Mouse (Mus musculus) urinary bladder, postnatal 4 days (tissue): ENCODE results near the gene Itga2b.
"Not testable (repeated sequence)": the region's sequence is repeated elsewhere in the genome, so short reads cannot be mapped to it uniquely, and the experiment has no call there.

ENCODE experiments used
- DNase-seq, 2 experiments: peaks; one replicate each; pipeline ENCODE4 v3.0.0; 2021 to 2022; ENCODE audit warnings: low spot score in 2 of 2

The Itga2b gene

DNA sequence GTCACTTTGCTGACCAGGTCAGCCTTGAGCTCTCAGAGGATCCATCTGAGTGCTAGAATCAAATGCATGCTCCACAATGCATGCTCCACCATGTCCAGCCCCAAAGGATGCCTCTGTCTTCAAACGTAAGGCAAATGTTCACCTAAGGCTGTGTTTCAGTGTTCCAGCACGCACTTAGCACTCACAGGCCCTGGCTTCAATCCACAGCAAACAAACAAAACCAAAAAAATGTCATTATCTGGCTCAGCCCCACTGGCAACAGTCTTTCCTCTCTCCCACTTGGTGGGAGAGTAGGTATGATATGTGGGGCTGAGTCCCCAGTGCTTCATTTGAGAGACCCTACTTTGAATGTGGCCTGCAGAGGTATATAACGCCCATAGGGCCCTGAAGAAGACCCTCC lies 58.9 kb downstream of the Itga2b start:
- no peak for DNase-seq

DNA sequence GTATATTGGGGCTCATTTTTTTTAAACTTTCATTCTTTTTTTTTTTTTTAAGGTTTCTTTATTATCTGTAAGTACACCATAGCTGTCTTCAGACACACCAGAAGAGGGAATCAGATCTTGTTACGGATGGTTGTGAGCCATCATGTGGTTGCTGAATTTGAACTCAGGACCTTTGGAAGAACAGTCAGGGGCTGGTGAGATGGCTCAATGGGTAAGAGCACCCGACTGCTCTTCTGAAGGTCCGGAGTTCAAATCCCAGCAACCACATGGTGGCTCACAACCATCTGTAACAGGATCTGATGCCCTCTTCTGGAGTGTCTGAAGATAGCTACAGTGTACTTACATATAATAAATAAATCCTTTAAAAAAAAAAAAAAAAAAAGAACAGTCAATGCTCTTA lies 59.6 kb downstream of the Itga2b start:
- not testable (repeated sequence) for DNase-seq

DNA sequence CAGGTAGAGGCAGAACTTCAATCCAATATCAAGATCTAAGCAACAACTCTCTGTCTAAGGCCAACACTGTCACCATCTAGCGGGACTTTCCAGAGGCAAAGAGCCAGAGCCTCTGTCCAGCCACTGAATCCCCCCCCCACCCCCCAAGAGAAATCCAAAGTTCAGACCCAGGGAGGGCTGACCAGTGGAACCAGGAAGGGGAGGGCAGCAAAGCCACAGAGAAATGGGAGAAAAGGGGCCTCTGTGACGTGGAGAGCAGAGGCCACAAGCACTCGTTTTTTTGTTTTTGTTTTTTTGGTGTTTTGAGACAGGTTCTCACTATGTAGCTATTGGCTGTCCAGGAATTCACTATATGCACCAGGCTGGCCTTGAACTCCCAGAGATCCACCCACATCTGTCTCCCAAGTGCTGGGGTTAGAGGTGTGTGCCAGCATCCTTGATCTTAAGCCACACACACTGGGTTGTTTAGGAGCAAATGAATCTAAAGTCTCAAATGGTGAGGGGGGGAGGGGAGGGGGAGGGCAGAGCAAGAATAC lies 60.1 kb downstream of the Itga2b start:
- DNase-seq: no peak

GRCm38 (mm10) chr11:102408888-102409794 lies 60.8 kb downstream of the Itga2b start:
- no peak for DNase-seq

GRCm38 (mm10) chr11:102408344-102408876 lies 61.5 kb downstream of the Itga2b start:
- peak; percentile 95 to 97 for DNase-seq

DNA sequence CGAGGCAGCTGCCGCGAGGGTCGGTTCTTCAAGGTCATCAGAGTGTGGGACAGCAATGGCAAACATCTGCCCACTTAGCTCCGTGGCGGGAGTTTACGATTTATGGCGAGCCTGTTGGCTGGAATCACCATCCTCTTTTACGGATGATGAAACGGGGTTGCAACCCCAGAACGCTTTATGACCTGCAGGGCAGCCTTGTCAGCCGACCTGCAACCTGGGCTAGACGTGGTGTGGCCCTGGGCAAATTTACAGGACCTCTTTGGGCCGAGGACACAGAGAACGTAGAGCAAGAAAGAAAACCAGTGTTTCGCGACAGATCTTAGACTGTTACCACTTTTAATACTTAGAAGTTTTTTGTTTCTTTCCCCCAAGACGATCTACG lies 62.1 kb downstream of the Itga2b start, which contains the start of gene Slc25a39:
Slc25a39 (minus strand) TSS at position 113 of the 382 bp plus-strand sequence.
- DNase-seq: no peak

DNA sequence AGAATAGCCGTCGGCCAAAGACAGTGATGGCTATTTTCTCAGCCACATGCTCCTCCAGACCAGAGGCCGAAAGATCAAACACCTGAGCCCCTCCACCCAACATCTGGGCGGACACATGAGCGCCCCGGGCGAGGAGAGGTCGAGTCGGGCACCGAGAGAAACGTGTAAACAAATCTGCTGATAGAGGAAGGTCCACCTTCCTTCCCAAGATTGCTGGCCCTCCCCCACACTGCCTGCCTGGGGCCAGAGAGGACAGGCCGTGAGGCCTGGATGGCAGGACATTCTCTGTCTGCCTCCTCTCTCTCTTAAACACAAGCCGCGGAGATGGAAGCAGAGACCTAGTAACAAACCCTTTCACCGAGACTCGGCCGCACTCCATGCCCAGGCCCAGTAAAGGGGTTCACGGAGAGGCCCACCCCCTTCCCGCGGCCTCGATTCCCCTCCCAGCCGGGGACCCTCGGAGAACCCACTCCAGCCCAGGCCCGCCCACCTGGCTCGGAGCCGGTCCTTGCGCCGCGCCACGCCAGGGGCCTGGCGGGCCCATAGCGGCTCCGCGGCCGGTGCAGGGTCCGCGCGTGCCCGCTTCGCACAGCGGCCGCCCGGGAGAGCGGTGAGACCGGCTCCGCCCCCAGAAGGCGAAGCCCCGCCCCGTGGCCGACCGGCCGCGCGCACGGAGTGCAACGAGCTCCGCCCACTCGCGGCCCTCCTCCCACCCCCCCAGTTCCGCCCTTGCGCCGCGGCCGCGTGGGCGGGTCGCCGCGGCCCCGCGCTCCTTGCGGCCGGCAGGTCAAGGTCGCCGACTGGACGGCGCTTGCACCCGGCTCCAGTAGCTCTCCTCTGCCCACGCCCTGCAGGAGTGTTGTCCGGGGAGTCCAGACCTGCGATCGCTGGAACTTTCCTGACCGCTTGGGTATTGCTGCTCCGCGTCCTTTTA lies 62.8 kb downstream of the Itga2b start:
- DNase-seq: peak; percentile 92 to 94

DNA sequence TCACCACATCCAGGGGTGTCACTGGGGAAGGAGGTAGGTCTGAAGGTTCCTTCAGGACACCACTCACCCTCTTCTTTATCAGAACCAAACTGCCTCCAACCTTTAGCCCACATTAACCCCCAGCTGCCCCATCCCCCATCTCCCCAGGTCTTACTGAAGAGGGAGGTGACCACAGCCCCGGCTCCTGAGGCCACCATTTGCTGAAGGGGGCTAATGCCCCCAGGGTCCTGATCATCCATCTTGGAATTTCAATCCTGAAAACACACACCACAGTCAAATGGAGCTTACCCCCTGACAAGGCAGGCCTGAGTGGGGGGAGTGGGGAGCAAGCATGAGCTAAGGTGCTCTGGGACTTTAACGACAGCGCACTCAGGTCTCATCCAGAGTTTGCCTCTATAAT lies 63.5 kb downstream of the Itga2b start:
- DNase-seq: no peak

DNA sequence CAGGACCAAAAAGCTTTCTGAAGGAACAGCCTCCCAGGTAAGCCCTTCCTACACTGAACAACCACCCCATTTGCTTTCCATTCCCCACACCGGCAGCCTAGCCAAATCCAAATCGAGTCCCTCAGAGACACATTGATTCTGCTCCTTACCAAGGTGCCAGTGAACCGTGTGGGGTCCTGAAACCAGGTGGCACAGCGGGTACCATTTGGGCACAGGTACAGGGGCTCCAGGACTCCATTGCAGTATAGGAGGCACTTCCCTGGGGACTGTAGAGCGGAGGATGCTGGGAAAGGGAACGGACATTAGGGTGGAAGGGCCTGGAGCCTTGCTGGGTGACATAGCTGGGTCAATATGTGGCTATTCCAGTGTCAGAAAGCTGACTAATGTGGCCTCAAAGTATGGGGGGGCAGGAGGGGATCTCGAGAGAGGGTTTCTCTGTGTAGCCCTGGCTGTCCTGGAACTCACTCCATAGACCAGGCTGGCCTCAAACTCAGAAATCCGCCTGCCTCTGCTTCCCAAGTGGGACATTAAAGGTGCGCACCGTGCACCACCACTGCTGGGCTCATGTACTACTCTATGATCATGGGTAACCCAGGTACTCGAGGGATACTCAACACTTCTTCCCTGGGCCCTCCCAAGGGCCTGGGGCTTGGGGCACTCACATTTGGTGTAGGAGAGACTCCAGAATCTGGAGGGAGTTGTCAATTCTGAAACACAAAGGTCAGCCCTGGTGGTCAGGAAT lies 64.2 kb downstream of the Itga2b start:
- DNase-seq: no peak

GRCm38 (mm10) chr11:102404161-102405010 lies 65.5 kb downstream of the Itga2b start:
- DNase-seq: no peak

DNA sequence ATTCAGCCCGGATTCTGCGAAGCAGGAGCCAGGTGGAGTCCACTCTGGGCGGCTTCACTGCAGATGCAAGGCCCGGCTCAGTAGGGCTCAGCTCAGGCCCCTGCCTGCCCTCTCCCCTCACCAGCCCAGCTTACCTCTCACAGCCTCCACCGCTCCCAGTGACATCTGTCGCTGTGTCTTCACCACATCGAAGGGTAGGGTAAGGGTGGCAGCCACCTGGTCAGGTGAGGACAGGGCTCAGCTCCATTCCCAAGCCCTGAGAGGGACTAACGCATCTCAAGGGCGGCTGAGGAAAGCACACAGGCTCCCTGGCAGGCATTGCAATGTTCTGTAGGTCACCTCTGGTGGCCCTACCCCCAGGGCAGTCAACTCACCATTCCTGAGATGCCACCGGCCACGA lies 66.3 kb downstream of the Itga2b start:
- DNase-seq: no peak
